Mouse (Mus musculus): ENCODE data around the gene Gramd4.

Gene Gramd4

GRCm38 (mm10) chr15:86070368-86070767, 12.9 kb downstream of the Gramd4 start:
- DNase-seq (ENCODE audit: low spot score in 2 of 2): no peak

- no peak for DNase-seq (ENCODE audit: low spot score in 2 of 2)
Observed at GRCm38 (mm10) chr15:86071166-86071565, 13.7 kb downstream of the Gramd4 start.

GRCm38 (mm10) chr15:86074171-86074937, 16.9 kb downstream of the Gramd4 start:
- DNase-seq (ENCODE audit: low spot score in 2 of 2): no peak

GRCm38 (mm10) chr15:86075305-86076047, 18.0 kb downstream of the Gramd4 start:
- DNase-seq (ENCODE audit: low spot score in 2 of 2): no peak

- no peak for DNase-seq (ENCODE audit: low spot score in 2 of 2)
Observed at GRCm38 (mm10) chr15:86076048-86076315, 18.5 kb downstream of the Gramd4 start.

GRCm38 (mm10) chr15:86076378-86076777, 18.9 kb downstream of the Gramd4 start:
- DNase-seq (ENCODE audit: low spot score in 2 of 2): no peak

GRCm38 (mm10) chr15:86077934-86078333, 20.4 kb downstream of the Gramd4 start:
- DNase-seq (ENCODE audit: low spot score in 2 of 2): no peak

GRCm38 (mm10) chr15:86078481-86079216, 21.2 kb downstream of the Gramd4 start:
- no peak for DNase-seq (ENCODE audit: low spot score in 2 of 2)

- no peak for DNase-seq (ENCODE audit: low spot score in 2 of 2)
Observed at GRCm38 (mm10) chr15:86079467-86079866, 22.0 kb downstream of the Gramd4 start.

GRCm38 (mm10) chr15:86079876-86080275, 22.4 kb downstream of the Gramd4 start:
- DNase-seq (ENCODE audit: low spot score in 2 of 2): no peak

GRCm38 (mm10) chr15:86080408-86080807, 22.9 kb downstream of the Gramd4 start:
- no peak for DNase-seq (ENCODE audit: low spot score in 2 of 2)

GRCm38 (mm10) chr15:86081654-86082053, 24.2 kb downstream of the Gramd4 start:
- no peak for DNase-seq (ENCODE audit: low spot score in 2 of 2)

GRCm38 (mm10) chr15:86082551-86082961, 25.1 kb downstream of the Gramd4 start:
- DNase-seq (ENCODE audit: low spot score in 2 of 2): no peak

- DNase-seq (ENCODE audit: low spot score in 2 of 2): no peak
Observed at GRCm38 (mm10) chr15:86083261-86083741, 25.8 kb downstream of the Gramd4 start.

GRCm38 (mm10) chr15:86085301-86086225, 28.1 kb downstream of the Gramd4 start:
- no peak for DNase-seq (ENCODE audit: low spot score in 2 of 2)

GRCm38 (mm10) chr15:86086291-86086706, 28.8 kb downstream of the Gramd4 start:
- no peak for DNase-seq (ENCODE audit: low spot score in 2 of 2)

- no peak for DNase-seq (ENCODE audit: low spot score in 2 of 2)
Observed at GRCm38 (mm10) chr15:86087591-86088149, 30.2 kb downstream of the Gramd4 start.

- no peak for DNase-seq (ENCODE audit: low spot score in 2 of 2)
Observed at GRCm38 (mm10) chr15:86088266-86088790, 30.8 kb downstream of the Gramd4 start.

GRCm38 (mm10) chr15:86089091-86089744, 31.7 kb downstream of the Gramd4 start:
- no peak for DNase-seq (ENCODE audit: low spot score in 2 of 2)

- no peak for DNase-seq (ENCODE audit: low spot score in 2 of 2)
Observed at GRCm38 (mm10) chr15:86089991-86090529, 32.6 kb downstream of the Gramd4 start.

Data from spleen, postnatal 14 days (tissue).